Mouse (Mus musculus) kidney, embryonic 15.5 days (tissue): ENCODE measurements around the gene Map3k4. TPM values are rescaled to one million over a fixed set of nuclear protein-coding genes. Genes with fewer than 3 reads are reported as not detected.

Source experiments
- ATAC-seq: fragments of 200-750 bp; cut with Nextera tagmentation; replicated peaks from 2 replicates; pipeline ENCODE4 v1.8.0; 2017; ENCODE audit warnings: moderate TSS enrichment; ENCODE audit not compliant: low FRiP score
- H3K27ac ChIP-seq: fragments of 300-500 bp; sonication (generic); 2 replicates; pipeline ENCODE4 v1.5.1; 2015; ENCODE audit warnings: mild to moderate bottlenecking, inconsistent platforms
- H3K27me3 ChIP-seq: fragments of 300-500 bp; sonication (generic); 2 replicates; pipeline ENCODE4 v1.6.1; 2015; ENCODE audit warnings: inconsistent platforms
- H3K36me3 ChIP-seq: fragments of 300-500 bp; sonication (generic); 2 replicates; pipeline ENCODE4 v1.6.1; 2015; ENCODE audit warnings: inconsistent platforms
- H3K4me1 ChIP-seq: fragments of 300-500 bp; sonication (generic); 2 replicates; pipeline ENCODE4 v1.6.1; 2015; ENCODE audit warnings: inconsistent platforms
- H3K4me2 ChIP-seq: fragments of 300-500 bp; sonication (generic); 2 replicates; pipeline ENCODE4 v1.6.1; 2015; ENCODE audit warnings: moderate library complexity, mild to moderate bottlenecking, inconsistent platforms
- H3K4me3 ChIP-seq: fragments of 300-500 bp; sonication (generic); replicated peaks from 2 replicates; pipeline ENCODE4 v1.5.1; 2015; ENCODE audit warnings: mild to moderate bottlenecking, inconsistent platforms
- H3K9ac ChIP-seq: fragments of 300-500 bp; sonication (generic); 2 replicates; pipeline ENCODE4 v1.6.1; 2015; ENCODE audit warnings: mild to moderate bottlenecking, inconsistent platforms
- H3K9me3 ChIP-seq: fragments of 300-500 bp; sonication (generic); replicated peaks from 2 replicates; pipeline ENCODE4 v1.6.1; 2016; ENCODE audit warnings: inconsistent platforms
- WGBS: fragments of 180-500 bp; shearing (Covaris S2); methylation state at CpG from one replicate; pipeline ENCODE4 v1.1.7; 2015; ENCODE audit warnings: mixed read lengths; 5-methylcytosine and 5-hydroxymethylcytosine counted together
- polyA plus RNA-seq: library from polyadenylated mRNA; unstranded; fragments of >200 nt; fragmentation: Nextera tagmentation; extraction: Ambion mirVana; gene quantifications from 2 replicates; pipeline ENCODE4 v1.2.1, GENCODE M21; 2015

Gene Map3k4
- polyA plus RNA-seq, 1 experiment from 2014 or later: 50.2 TPM

GRCm38 (mm10) chr17:12264293-12264692 is 54.3 kb downstream of the Map3k4 start:
- no peaks in the 10 kb centered on the region for H3K9me3 ChIP-seq
- ATAC-seq: no peak
- H3K27me3 ChIP-seq: no peaks in the 10 kb centered on the region
- H3K36me3 ChIP-seq: peaks cover 33% of the 10 kb centered on the region
- no peak overlapping the region for H3K9ac ChIP-seq
- peaks cover 54% of the 10 kb centered on the region for H3K4me1 ChIP-seq
- H3K27ac ChIP-seq: no peak overlapping the region
- H3K4me2 ChIP-seq: no peak overlapping the region
- 76% methylated on average over 3 of the region's 3 CpGs for WGBS
- no peak overlapping the region for H3K4me3 ChIP-seq

- no peak overlapping the region for H3K27ac ChIP-seq
- H3K9me3 ChIP-seq: no peaks in the 10 kb centered on the region
- ATAC-seq: no peak
- H3K9ac ChIP-seq: no peak overlapping the region
- WGBS: 70% methylated on average over 13 of the region's 13 CpGs
- H3K4me3 ChIP-seq: no peak overlapping the region
- no peaks in the 10 kb centered on the region for H3K27me3 ChIP-seq
- peaks cover 49% of the 10 kb centered on the region for H3K4me1 ChIP-seq
- H3K36me3 ChIP-seq: peaks cover 36% of the 10 kb centered on the region
- H3K4me2 ChIP-seq: no peak overlapping the region
Observed at GRCm38 (mm10) chr17:12263787-12264186, 54.8 kb downstream of the Map3k4 start.

GRCm38 (mm10) chr17:12262851-12263250 is 55.7 kb downstream of the Map3k4 start:
- H3K9me3 ChIP-seq: no peaks in the 10 kb centered on the region
- no peak overlapping the region for H3K4me2 ChIP-seq
- ATAC-seq: 0 out of 2 replicates have a peak, but pooled peaks have one; percentile 11
- H3K4me1 ChIP-seq: peaks cover 46% of the 10 kb centered on the region
- peak overlapping the region; percentile 51; the same call in 1 of the 2 replicates for H3K27ac ChIP-seq
- H3K27me3 ChIP-seq: no peaks in the 10 kb centered on the region
- H3K36me3 ChIP-seq: peaks cover 45% of the 10 kb centered on the region
- WGBS: 72% methylated on average over 8 of the region's 8 CpGs
- H3K4me3 ChIP-seq: no peak overlapping the region
- H3K9ac ChIP-seq: no peak overlapping the region

- 67% methylated on average over 2 of the region's 2 CpGs for WGBS
- Histone ChIP-seq H3K9ac (no peak overlapping the region), H3K4me1 (peaks cover 37% of the 10 kb centered on the region), H3K4me3 (no peak overlapping the region), H3K27ac (no peak overlapping the region), H3K4me2 (no peak overlapping the region), H3K27me3 (no peaks in the 10 kb centered on the region), H3K36me3 (peaks cover 55% of the 10 kb centered on the region), H3K9me3 (no peaks in the 10 kb centered on the region)
- ATAC-seq: peak; percentile 64
Observed at GRCm38 (mm10) chr17:12261887-12262286, 56.7 kb downstream of the Map3k4 start.

- WGBS: 65% methylated on average over 7 of the region's 7 CpGs
- Histone ChIP-seq H3K36me3 (peaks cover 60% of the 10 kb centered on the region), H3K9ac (no peak overlapping the region), H3K27me3 (no peaks in the 10 kb centered on the region), H3K9me3 (no peaks in the 10 kb centered on the region), H3K4me1 (peaks cover 32% of the 10 kb centered on the region), H3K4me2 (no peak overlapping the region), H3K4me3 (no peak overlapping the region), H3K27ac (no peak overlapping the region)
- ATAC-seq: no peak
Observed at GRCm38 (mm10) chr17:12261376-12261775, 57.2 kb downstream of the Map3k4 start.

GRCm38 (mm10) chr17:12259957-12260356 is 58.6 kb downstream of the Map3k4 start:
- peaks cover 20% of the 10 kb centered on the region for H3K4me1 ChIP-seq
- no peaks in the 10 kb centered on the region for H3K27me3 ChIP-seq
- 90% methylated on average over 8 of the region's 8 CpGs for WGBS
- no peak overlapping the region for H3K4me3 ChIP-seq
- H3K9ac ChIP-seq: no peak overlapping the region
- peaks cover 74% of the 10 kb centered on the region for H3K36me3 ChIP-seq
- no peak for ATAC-seq
- H3K9me3 ChIP-seq: no peaks in the 10 kb centered on the region
- no peak overlapping the region for H3K4me2 ChIP-seq
- no peak overlapping the region for H3K27ac ChIP-seq

GRCm38 (mm10) chr17:12258517-12258916 is 60.1 kb downstream of the Map3k4 start:
- Histone ChIP-seq H3K4me1 (peaks cover 13% of the 10 kb centered on the region), H3K9ac (no peak overlapping the region), H3K4me2 (no peak overlapping the region), H3K4me3 (no peak overlapping the region), H3K27ac (no peak overlapping the region), H3K9me3 (no peaks in the 10 kb centered on the region), H3K36me3 (peaks cover 89% of the 10 kb centered on the region), H3K27me3 (no peaks in the 10 kb centered on the region)
- ATAC-seq: no peak
- WGBS: 61% methylated on average over 6 of the region's 6 CpGs

GRCm38 (mm10) chr17:12256142-12256541 is 62.5 kb downstream of the Map3k4 start:
- H3K27me3 ChIP-seq: no peaks in the 10 kb centered on the region
- no peak overlapping the region for H3K4me3 ChIP-seq
- H3K27ac ChIP-seq: no peak overlapping the region
- H3K4me2 ChIP-seq: no peak overlapping the region
- no peaks in the 10 kb centered on the region for H3K4me1 ChIP-seq
- H3K9ac ChIP-seq: no peak overlapping the region
- H3K9me3 ChIP-seq: peaks cover 5% of the 10 kb centered on the region; the same call in 1 of the 2 replicates
- peaks cover 96% of the 10 kb centered on the region for H3K36me3 ChIP-seq
- WGBS: 97% methylated on average over 11 of the region's 11 CpGs
- ATAC-seq: no peak

GRCm38 (mm10) chr17:12250581-12250980 is 68.0 kb downstream of the Map3k4 start:
- 95% methylated on average over 9 of the region's 9 CpGs for WGBS
- no peak overlapping the region for H3K9ac ChIP-seq
- no peak overlapping the region for H3K4me3 ChIP-seq
- H3K4me1 ChIP-seq: no peaks in the 10 kb centered on the region
- ATAC-seq: no peak
- H3K9me3 ChIP-seq: peaks cover 5% of the 10 kb centered on the region; the same call in 1 of the 2 replicates
- peaks cover 86% of the 10 kb centered on the region for H3K36me3 ChIP-seq
- no peak overlapping the region for H3K4me2 ChIP-seq
- H3K27me3 ChIP-seq: no peaks in the 10 kb centered on the region
- H3K27ac ChIP-seq: no peak overlapping the region

GRCm38 (mm10) chr17:12249783-12250504 is 68.7 kb downstream of the Map3k4 start:
- H3K9me3 ChIP-seq: peaks cover 5% of the 10 kb centered on the region; the same call in 1 of the 2 replicates
- WGBS: 97% methylated on average over 19 of the region's 19 CpGs
- no peaks in the 10 kb centered on the region for H3K4me1 ChIP-seq
- no peak overlapping the region for H3K27ac ChIP-seq
- H3K9ac ChIP-seq: no peak overlapping the region
- H3K4me3 ChIP-seq: no peak overlapping the region
- H3K27me3 ChIP-seq: no peaks in the 10 kb centered on the region
- no peak for ATAC-seq
- H3K4me2 ChIP-seq: no peak overlapping the region
- peaks cover 85% of the 10 kb centered on the region for H3K36me3 ChIP-seq

GRCm38 (mm10) chr17:12240701-12241100 is 77.9 kb downstream of the Map3k4 start:
- Histone ChIP-seq H3K4me1 (no peaks in the 10 kb centered on the region), H3K4me2 (no peak overlapping the region), H3K36me3 (peaks cover 82% of the 10 kb centered on the region), H3K27me3 (no peaks in the 10 kb centered on the region), H3K27ac (no peak overlapping the region), H3K9ac (no peak overlapping the region), H3K4me3 (no peak overlapping the region), H3K9me3 (no peaks in the 10 kb centered on the region)
- no peak for ATAC-seq
- 81% methylated on average over 3 of the region's 3 CpGs for WGBS

- Histone ChIP-seq H3K9me3 (no peaks in the 10 kb centered on the region), H3K4me2 (no peak overlapping the region), H3K9ac (no peak overlapping the region), H3K4me1 (no peaks in the 10 kb centered on the region), H3K36me3 (peaks cover 95% of the 10 kb centered on the region), H3K4me3 (no peak overlapping the region), H3K27me3 (no peaks in the 10 kb centered on the region), H3K27ac (no peak overlapping the region)
- no peak for ATAC-seq
- 97% methylated on average over 6 of the region's 6 CpGs for WGBS
Observed at GRCm38 (mm10) chr17:12232724-12233123, 85.9 kb downstream of the Map3k4 start.

GRCm38 (mm10) chr17:12231087-12231486 is 87.5 kb downstream of the Map3k4 start:
- no peak overlapping the region for H3K4me2 ChIP-seq
- no peak overlapping the region for H3K9ac ChIP-seq
- H3K9me3 ChIP-seq: no peaks in the 10 kb centered on the region
- H3K27ac ChIP-seq: no peak overlapping the region
- no peaks in the 10 kb centered on the region for H3K4me1 ChIP-seq
- 86% methylated on average over 7 of the region's 7 CpGs for WGBS
- no peak overlapping the region for H3K4me3 ChIP-seq
- ATAC-seq: no peak
- no peaks in the 10 kb centered on the region for H3K27me3 ChIP-seq
- H3K36me3 ChIP-seq: peaks cover 97% of the 10 kb centered on the region
